Mouse (Mus musculus) bone marrow, adult 2 months (tissue): ENCODE results near the gene Banp.

Source experiments
- CTCF ChIP-seq: fragments of 200-500 bp; IDR thresholded peaks from 2 replicates; pipeline ENCODE4 v1.5.1; 2011; ENCODE audit warnings: low read length, control low read depth; ENCODE audit not compliant: control insufficient read depth, insufficient read depth
- POLR2A ChIP-seq: fragments of 200-500 bp; IDR thresholded peaks from 2 replicates; pipeline ENCODE4 v1.6.1; 2011; ENCODE audit warnings: low read depth, mild to moderate bottlenecking, control low read depth, low read length, borderline replicate concordance; ENCODE audit not compliant: control insufficient read depth

GRCm38 (mm10) chr8:122068609-122069008, 119.1 kb downstream of the Banp start:
- TF ChIP-seq CTCF (no peak), POLR2A (no peak)
